Mouse (Mus musculus): ENCODE data around the gene Olfr1311.

DNA sequence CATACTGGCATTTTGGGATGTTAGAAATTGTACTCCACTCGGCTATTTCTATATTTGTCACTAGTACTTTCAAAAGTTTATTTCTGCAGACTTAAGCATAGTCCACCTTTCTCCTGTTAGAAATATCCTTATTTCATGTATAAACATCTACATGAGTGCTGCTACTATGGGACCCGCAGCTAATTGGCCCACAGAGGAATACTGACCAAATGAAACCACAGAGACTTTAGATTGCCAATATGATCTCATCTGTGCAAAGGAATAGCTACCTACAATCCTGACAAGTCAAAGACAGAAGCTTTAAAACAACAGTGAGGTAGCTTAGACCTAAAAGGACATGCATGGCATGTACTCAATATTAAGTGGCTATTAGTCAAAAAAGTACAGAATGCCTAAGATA, at the start of gene Olfr1311:
- no peak for TF ChIP-seq CTCF (IDR thresholded peaks at IDR 0.05; ENCODE audit: low read depth, low read length)
- TF ChIP-seq POLR2A (IDR thresholded peaks at IDR 0.05; ENCODE audit: insufficient read depth, low read length): no peak

All from ES-Bruce4 (cell line).